Mouse (Mus musculus) neural tube, embryonic 11.5 days (tissue): ENCODE measurements at regions not wholly inside any gene's neighbourhood (a gene's known extent, or its start where the extent isn't known, plus 50 kb on each side); places are given as distances from the start of the nearest gene placed in this dataset.

Experiments used
- ATAC-seq: fragments of 200-750 bp; cut with Nextera tagmentation; 2 replicates; pipeline ENCODE4 v1.8.0; 2017; ENCODE audit warnings: moderate number of reproducible peaks, mild to moderate bottlenecking, moderate TSS enrichment, moderate library complexity; ENCODE audit not compliant: insufficient read depth, low FRiP score, low TSS enrichment
- DNase-seq: peaks from one replicate; pipeline ENCODE4 v3.0.0-alpha.2; 2015; ENCODE audit warnings: low spot score
- H3K27ac ChIP-seq: fragments of 300-500 bp; sonication (generic); 2 replicates; pipeline ENCODE4 v1.5.1; 2014; ENCODE audit warnings: low read depth, mild to moderate bottlenecking, low read length
- H3K27me3 ChIP-seq: fragments of 300-500 bp; sonication (generic); 2 replicates; pipeline ENCODE4 v1.6.1; 2014; ENCODE audit warnings: mild to moderate bottlenecking, low read length, mixed read lengths; ENCODE audit not compliant: control insufficient read depth, insufficient read depth
- H3K36me3 ChIP-seq: fragments of 300-500 bp; sonication (generic); 2 replicates; pipeline ENCODE4 v1.6.1; 2014; ENCODE audit warnings: mild to moderate bottlenecking, low read length, moderate library complexity, mixed read lengths; ENCODE audit not compliant: control insufficient read depth, insufficient read depth
- H3K4me1 ChIP-seq: fragments of 300-500 bp; sonication (generic); 2 replicates; pipeline ENCODE4 v1.6.1; 2014; ENCODE audit warnings: low read length, mixed read lengths; ENCODE audit not compliant: control insufficient read depth, insufficient read depth
- H3K4me2 ChIP-seq: fragments of 300-500 bp; sonication (generic); 2 replicates; pipeline ENCODE4 v1.6.1; 2014; ENCODE audit warnings: low read depth, mild to moderate bottlenecking, moderate library complexity
- H3K4me3 ChIP-seq: fragments of 300-500 bp; sonication (generic); 2 replicates; pipeline ENCODE4 v1.5.1; 2014; ENCODE audit warnings: low read depth, low read length
- H3K9ac ChIP-seq: fragments of 300-500 bp; sonication (generic); 2 replicates; pipeline ENCODE4 v1.6.1; 2014; ENCODE audit warnings: mild to moderate bottlenecking, low read length
- H3K9me3 ChIP-seq: fragments of 300-500 bp; sonication (generic); 2 replicates; pipeline ENCODE4 v1.6.1; 2016; ENCODE audit warnings: low read length; ENCODE audit not compliant: control insufficient read depth
- WGBS: fragments of 180-500 bp; shearing (Covaris S2); extraction: QIAGEN DNeasy Blood & Tissue Kit; methylation state at CpG from one replicate; pipeline ENCODE4 v1.1.7; 2014; 5-methylcytosine and 5-hydroxymethylcytosine counted together

GRCm38 (mm10) chr7:71816138-71816537, 464.9 kb upstream of the Gm10295 start:
- Histone ChIP-seq H3K27me3 (no peaks in the 10 kb centered on the region), H3K27ac (no peak overlapping the region), H3K9me3 (no peaks in the 10 kb centered on the region), H3K4me2 (no peak overlapping the region), H3K36me3 (no peaks in the 10 kb centered on the region), H3K4me1 (no peaks in the 10 kb centered on the region), H3K4me3 (no peak overlapping the region), H3K9ac (no peak overlapping the region)
- DNase-seq (no peak), ATAC-seq (no peak)
- 86% methylated on average over 11 of the region's 11 CpGs for WGBS

GRCm38 (mm10) chr7:71794201-71794600, 442.9 kb upstream of the Gm10295 start:
- H3K4me3 ChIP-seq = no peak overlapping the region
- ATAC-seq = no peak
- DNase-seq = peak; percentile 14
- 30% methylated on average over 7 of the region's 7 CpGs for WGBS
- no peaks in the 10 kb centered on the region for H3K27me3 ChIP-seq
- no peak overlapping the region for H3K4me2 ChIP-seq
- no peak overlapping the region for H3K27ac ChIP-seq
- no peaks in the 10 kb centered on the region for H3K36me3 ChIP-seq
- H3K9me3 ChIP-seq = no peaks in the 10 kb centered on the region
- H3K4me1 ChIP-seq = no peaks in the 10 kb centered on the region
- no peak overlapping the region for H3K9ac ChIP-seq

- Histone ChIP-seq H3K4me2 (no peak overlapping the region), H3K27ac (no peak overlapping the region), H3K36me3 (no peaks in the 10 kb centered on the region), H3K4me3 (no peak overlapping the region), H3K9me3 (no peaks in the 10 kb centered on the region), H3K9ac (no peak overlapping the region), H3K27me3 (no peaks in the 10 kb centered on the region), H3K4me1 (no peaks in the 10 kb centered on the region)
- ATAC-seq (no peak), DNase-seq (no peak)
Measured at GRCm38 (mm10) chr7:71788401-71788800, 437.1 kb upstream of the Gm10295 start.

GRCm38 (mm10) chr7:71782496-71782895, 431.2 kb upstream of the Gm10295 start:
- no peak overlapping the region for H3K4me3 ChIP-seq
- H3K27me3 ChIP-seq = no peaks in the 10 kb centered on the region
- no peaks in the 10 kb centered on the region for H3K4me1 ChIP-seq
- ATAC-seq (no peak), DNase-seq (no peak)
- H3K9me3 ChIP-seq = no peaks in the 10 kb centered on the region
- no peak overlapping the region for H3K27ac ChIP-seq
- no peak overlapping the region for H3K4me2 ChIP-seq
- WGBS = 94% methylated on average over 4 of the region's 4 CpGs
- H3K9ac ChIP-seq = no peak overlapping the region
- no peaks in the 10 kb centered on the region for H3K36me3 ChIP-seq

DNA sequence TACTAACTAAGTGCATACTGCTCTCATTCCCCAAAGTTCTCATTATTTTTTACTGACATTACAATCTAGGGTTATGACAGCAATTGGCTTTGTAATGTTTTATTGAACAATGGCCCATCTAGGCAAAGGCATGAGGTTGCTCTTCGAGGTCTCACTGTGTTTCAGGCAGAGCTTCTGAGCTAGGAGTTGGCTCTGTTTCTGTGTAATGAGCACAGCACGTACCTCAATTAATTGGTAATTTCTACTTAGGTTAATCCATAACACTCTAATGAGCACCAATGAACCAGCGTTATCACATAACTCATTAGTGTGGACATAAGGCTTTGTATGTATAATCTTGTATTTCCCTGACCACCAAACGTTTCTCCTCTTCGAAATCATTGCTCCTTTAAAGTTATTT, 398.6 kb upstream of the Gm10295 start:
- Histone ChIP-seq H3K9ac (no peak overlapping the region), H3K4me1 (no peaks in the 10 kb centered on the region), H3K27me3 (no peaks in the 10 kb centered on the region), H3K36me3 (no peaks in the 10 kb centered on the region), H3K4me2 (no peak overlapping the region), H3K27ac (no peak overlapping the region), H3K9me3 (no peaks in the 10 kb centered on the region), H3K4me3 (no peak overlapping the region)
- WGBS = 91% methylated on average over 5 of the region's 5 CpGs
- no peak for DNase-seq
- ATAC-seq = no peak

- WGBS = 70% methylated on average over 7 of the region's 7 CpGs
- no peak overlapping the region for H3K27ac ChIP-seq
- no peak for ATAC-seq
Measured at GRCm38 (mm10) chr7:71746118-71746897, 395.0 kb upstream of the Gm10295 start.

GRCm38 (mm10) chr7:71728509-71728908, 377.2 kb upstream of the Gm10295 start:
- ATAC-seq = no peak
- Histone ChIP-seq H3K36me3 (no peaks in the 10 kb centered on the region), H3K4me3 (no peak overlapping the region), H3K4me1 (no peaks in the 10 kb centered on the region), H3K9me3 (no peaks in the 10 kb centered on the region), H3K27ac (no peak overlapping the region), H3K4me2 (no peak overlapping the region), H3K9ac (no peak overlapping the region), H3K27me3 (no peaks in the 10 kb centered on the region)
- no peak for DNase-seq

More at GRCm38 (mm10) chr7:71746118-71746897, 395.0 kb upstream of the Gm10295 start:
- Histone ChIP-seq H3K9ac (no peak overlapping the region), H3K4me1 (no peaks in the 10 kb centered on the region), H3K27me3 (no peaks in the 10 kb centered on the region), H3K36me3 (no peaks in the 10 kb centered on the region), H3K4me2 (no peak overlapping the region), H3K4me3 (no peak overlapping the region), H3K9me3 (no peaks in the 10 kb centered on the region)
- no peak for DNase-seq

GRCm38 (mm10) chr7:71708209-71708608, 356.9 kb upstream of the Gm10295 start:
- Histone ChIP-seq H3K27me3 (no peaks in the 10 kb centered on the region; the same call in 1 of the 2 replicates), H3K9ac (no peak overlapping the region), H3K36me3 (no peaks in the 10 kb centered on the region), H3K27ac (no peak overlapping the region), H3K4me3 (no peak overlapping the region), H3K4me2 (no peak overlapping the region), H3K9me3 (no peaks in the 10 kb centered on the region), H3K4me1 (peaks cover 3% of the 10 kb centered on the region; the same call in 1 of the 2 replicates)
- WGBS = 87% methylated on average over 4 of the region's 4 CpGs
- no peak for ATAC-seq
- no peak for DNase-seq

DNA sequence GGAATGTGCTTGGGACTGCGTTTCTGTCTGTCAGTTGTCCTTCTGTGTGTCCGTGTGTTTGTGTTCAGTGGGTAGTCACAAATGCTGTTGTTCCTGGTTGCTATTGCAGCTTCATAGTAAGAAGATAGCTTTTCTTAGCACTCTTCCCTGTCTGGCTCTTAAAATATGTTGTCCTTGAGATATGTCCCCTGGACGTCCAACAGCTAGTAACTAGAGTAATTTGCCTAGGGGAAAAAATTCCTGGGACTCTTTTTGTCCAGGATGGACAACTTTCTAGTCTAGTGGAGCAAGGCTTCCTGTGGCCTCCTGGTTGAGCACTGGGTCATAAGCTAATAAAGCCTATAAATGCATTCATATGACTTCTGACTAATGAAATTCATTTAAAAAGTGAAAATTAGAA, 354.9 kb upstream of the Gm10295 start:
- Histone ChIP-seq H3K36me3 (no peaks in the 10 kb centered on the region), H3K9me3 (no peaks in the 10 kb centered on the region), H3K27ac (no peak overlapping the region), H3K27me3 (no peaks in the 10 kb centered on the region; the same call in 1 of the 2 replicates), H3K9ac (peak overlapping the region; percentile 95), H3K4me3 (no peak overlapping the region), H3K4me1 (peaks cover 3% of the 10 kb centered on the region; the same call in 1 of the 2 replicates), H3K4me2 (no peak overlapping the region)
- no peak for ATAC-seq
- WGBS = 52% methylated on average over 3 of the region's 3 CpGs
- DNase-seq = no peak
